Mouse (Mus musculus): ENCODE results near the gene Nfix.

Nfix gene

DNA sequence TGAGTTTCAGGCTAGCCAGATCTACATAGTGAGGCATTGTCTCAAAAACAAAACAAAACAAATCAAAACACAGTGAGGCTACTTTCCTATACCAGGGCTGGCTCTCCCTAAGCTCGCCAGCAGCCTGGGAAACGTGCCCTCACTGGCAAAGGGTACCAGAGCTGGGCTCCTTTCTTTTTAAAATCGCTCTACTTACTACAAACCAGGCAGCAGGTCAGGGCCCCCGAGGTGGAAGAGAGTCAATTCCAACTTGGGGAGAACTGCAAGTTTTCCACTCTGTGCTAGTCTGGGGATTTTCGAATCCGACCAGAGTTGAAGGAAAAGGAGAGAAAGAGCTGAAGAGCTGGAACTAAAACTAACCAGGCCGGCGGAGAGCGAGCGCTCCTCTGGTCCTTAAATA is 17.5 kb downstream of the Nfix start:
- no peak for DNase-seq (ENCODE audit: low read depth, low spot score)

DNA sequence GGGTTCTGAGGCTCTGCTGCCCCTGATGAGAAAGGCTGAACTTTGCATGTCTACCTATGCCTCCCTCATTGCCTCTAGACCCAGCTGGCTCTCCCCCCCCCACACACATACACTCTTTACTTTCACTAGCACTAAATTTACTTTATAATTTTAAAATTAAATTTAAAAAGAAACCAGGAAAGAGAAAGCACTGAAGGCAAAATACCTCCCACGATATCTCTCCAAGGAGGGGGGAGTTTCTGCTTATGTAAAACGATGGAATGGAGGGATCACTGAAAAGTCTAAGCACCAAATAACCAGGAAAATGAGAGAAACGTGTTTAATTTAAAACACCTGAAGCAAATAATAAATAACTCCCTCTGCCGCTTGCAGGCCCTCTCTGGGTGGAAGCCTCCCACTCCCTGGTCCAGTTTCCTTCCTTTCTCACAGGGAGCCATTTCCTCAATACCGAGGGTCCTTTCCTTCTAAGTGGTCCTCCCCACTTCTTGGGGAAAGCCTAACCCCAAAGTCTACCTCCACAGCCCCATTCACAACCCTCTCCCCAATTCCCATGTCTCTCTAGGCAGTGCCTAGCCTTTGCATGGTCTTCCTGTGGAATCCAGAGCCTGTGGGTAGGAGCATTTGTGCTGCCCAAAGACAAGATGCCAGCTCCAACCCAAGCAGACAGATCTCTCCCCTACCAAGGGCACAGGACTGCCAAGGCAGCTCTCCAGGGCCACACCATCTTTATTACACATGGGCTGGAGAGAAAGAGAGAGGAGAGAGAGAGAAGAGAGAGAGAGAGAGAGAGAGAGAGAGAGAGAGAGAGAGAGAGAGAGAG is 18.2 kb downstream of the Nfix start:
- no peak for DNase-seq (ENCODE audit: low read depth, low spot score)

GRCm38 (mm10) chr8:84780949-84781680 is 19.0 kb downstream of the Nfix start:
- no peak for DNase-seq (ENCODE audit: low read depth, low spot score)

- no peak for DNase-seq (ENCODE audit: low read depth, low spot score)
These were observed 20.0 kb downstream of the Nfix start for GRCm38 (mm10) chr8:84780225-84780555.

GRCm38 (mm10) chr8:84779519-84780224 is 20.5 kb downstream of the Nfix start:
- DNase-seq (ENCODE audit: low read depth, low spot score): no peak

- DNase-seq (ENCODE audit: low read depth, low spot score): no peak
These were observed 21.3 kb downstream of the Nfix start for GRCm38 (mm10) chr8:84778638-84779380.

- no peak for DNase-seq (ENCODE audit: low read depth, low spot score)
These were observed 22.1 kb downstream of the Nfix start for GRCm38 (mm10) chr8:84777899-84778637.

GRCm38 (mm10) chr8:84776569-84776968 is 23.6 kb downstream of the Nfix start:
- no peak for DNase-seq (ENCODE audit: low read depth, low spot score)

DNA sequence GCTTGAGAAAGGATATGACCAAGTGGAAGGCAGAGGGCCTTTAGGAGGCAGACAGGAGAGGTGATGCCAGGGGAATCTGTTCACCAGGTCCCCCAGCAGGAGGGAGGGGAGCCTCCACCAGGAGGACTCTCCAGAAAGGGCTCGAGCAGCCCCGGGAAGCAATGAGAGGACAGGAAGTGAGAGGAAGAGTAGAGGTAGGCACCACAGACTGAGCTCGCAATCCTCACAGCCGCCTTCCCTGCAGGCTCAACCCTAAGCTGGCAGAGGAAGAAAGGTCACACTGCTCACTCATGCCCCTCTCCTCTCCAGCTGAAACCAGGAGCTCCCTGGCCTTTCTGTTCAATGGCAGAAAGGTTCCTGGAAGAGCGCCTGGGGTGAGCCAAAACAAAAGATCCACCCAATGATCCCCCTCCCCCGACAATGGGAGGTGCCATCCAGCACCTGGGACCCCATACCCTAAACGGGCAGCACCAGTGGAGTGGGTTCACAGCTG is 24.5 kb downstream of the Nfix start:
- DNase-seq (ENCODE audit: low read depth, low spot score): peak; percentile 47

DNA sequence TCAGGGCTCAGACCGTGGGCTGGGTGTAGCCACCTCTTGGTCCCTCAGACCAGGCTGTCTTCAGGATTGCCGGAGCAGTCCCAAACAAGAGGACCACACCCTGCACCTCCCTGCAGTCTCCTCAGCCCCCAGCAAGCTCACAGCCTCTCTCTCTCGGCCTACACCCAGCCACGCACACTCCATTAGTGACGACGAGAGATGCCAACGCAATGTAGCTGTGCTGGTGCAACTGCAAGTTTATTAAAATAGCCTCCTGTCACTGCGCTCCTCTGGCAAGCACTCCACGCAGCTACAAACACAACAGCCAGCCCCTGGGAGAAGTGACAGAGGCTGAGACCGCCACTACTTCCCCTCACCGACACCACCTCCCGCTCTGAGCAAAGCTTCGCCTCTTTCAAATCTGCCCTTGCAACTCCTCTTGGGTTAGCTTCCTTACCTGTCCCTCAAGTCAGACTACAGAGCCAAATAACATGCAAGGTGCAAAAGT is 25.0 kb downstream of the Nfix start:
- peak; percentile 74 for DNase-seq (ENCODE audit: low read depth, low spot score)

DNA sequence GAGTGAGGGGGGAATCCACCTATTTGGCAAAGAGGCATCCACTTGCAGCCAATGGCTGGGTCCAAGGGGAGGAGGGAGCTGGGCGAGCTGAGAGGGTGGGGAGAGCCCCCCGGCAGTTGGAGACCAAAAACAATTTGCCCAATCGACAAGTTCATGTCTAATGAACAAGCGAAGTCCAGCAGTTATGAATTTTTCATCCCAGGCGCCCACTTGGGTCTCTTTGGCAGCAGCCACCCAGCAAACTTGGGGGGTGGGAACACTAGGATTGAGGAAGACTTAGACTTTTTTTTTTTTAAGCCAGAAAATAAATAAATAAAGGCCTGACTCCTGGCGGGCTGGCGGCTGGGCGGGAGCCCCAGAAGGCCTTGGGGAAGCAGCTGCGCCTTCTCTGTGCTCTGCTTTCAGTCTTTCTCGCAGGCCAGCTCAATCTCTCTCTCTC is 25.7 kb downstream of the Nfix start:
- DNase-seq (ENCODE audit: low read depth, low spot score): peak; percentile 80

GRCm38 (mm10) chr8:84773833-84774232 is 26.3 kb downstream of the Nfix start:
- peak; percentile 83 for DNase-seq (ENCODE audit: low read depth, low spot score)

DNA sequence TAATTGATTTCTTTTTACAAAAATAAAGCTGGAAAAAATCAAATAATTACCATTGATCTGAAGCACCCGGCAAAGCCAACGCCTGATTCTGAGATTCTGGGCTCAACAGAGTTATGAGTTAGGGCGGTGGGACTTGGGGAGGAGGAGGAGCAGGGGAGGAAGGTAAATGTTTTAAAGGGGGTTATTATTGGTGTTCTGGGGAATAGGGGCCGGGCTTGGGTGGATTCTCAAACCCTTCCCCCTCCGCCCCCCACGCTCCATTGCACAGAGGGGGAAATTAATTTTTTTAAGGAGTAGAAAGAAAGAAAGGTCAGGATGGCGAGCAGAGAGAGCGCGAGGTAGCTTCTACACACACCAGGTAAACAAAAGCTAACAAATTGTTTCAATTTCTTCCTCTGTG is 26.8 kb downstream of the Nfix start:
- no peak for DNase-seq (ENCODE audit: low read depth, low spot score)

- DNase-seq (ENCODE audit: low read depth, low spot score): no peak
These were observed 27.5 kb downstream of the Nfix start for GRCm38 (mm10) chr8:84772628-84773027.

GRCm38 (mm10) chr8:84771941-84772378 is 28.2 kb downstream of the Nfix start:
- no peak for DNase-seq (ENCODE audit: low read depth, low spot score)

- no peak for DNase-seq (ENCODE audit: low read depth, low spot score)
These were observed 29.0 kb downstream of the Nfix start for GRCm38 (mm10) chr8:84771000-84771687.

- no peak for DNase-seq (ENCODE audit: low read depth, low spot score)
These were observed 29.8 kb downstream of the Nfix start for GRCm38 (mm10) chr8:84770100-84770953.

GRCm38 (mm10) chr8:84769324-84769723 is 30.8 kb downstream of the Nfix start:
- DNase-seq (ENCODE audit: low read depth, low spot score): no peak

Data from 3T3-L1 (cell line).